Comparison of ENCODE assay signal across 15 mouse cellular contexts in the genomic region with DNA sequence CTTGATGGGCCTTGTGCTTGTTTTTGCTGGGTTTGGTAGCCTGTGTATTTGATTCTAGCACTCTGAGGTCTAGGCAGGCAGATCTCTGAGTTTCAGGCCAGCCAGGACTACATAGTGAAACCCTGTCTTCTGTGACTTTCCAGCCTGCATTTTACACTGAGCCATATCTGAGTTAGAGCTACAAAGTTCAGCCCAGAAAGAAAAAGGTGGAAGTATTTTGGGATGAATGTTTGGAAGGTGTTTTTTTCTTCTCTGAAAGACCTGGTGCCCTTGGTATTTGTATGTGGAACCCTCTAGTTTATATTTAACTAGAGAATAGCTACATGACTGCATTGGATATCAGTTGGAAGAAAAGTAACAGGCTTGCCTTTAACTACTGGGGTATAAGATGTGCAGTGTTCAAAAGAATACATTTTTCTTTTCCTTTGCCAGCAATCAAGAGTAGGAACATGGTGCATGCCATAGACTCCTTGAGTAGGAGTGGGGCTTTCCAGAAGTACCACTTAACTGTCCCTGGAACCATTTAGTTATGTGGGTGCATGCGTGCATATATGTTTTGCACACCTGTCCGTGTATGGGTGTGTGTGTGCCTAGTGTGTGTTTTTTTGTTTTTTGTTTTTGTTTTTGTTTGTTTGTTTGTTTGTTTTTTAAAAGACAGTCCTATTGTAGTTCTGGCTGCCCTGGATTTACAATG.
A peak's percentile ranks its signal among the peaks of the same experiment; 100 is the strongest.
DNase-seq lines count a peak whose midpoint lies in the region; ATAC-seq and TF ChIP-seq lines count a peak whose summit lies in the region.
"Had no signal": no experiment of that assay in that cellular context is flagged by ENCODE, and none has a peak within 500 bp of the region (broad histone marks: within the 10 kb centered on the region; RNA-seq: fewer than 3 reads in every experiment).

No protein-coding gene starts in this region.

- H3K27ac ChIP-seq in intestine, embryonic 14.5 days (ENCODE audit: low read depth): peak overlapping the region; percentile 51; the same call in 1 of the 2 replicates
- H3K27ac ChIP-seq in intestine, postnatal 0 days (ENCODE audit: low read depth, low read length): no peak overlapping the region
- 0 out of 2 replicates have a peak overlapping the region, but pooled peaks have one; percentile 18 for H3K27ac ChIP-seq in lung, embryonic 14.5 days (ENCODE audit: low read depth)
- H3K27ac ChIP-seq in intestine, embryonic 16.5 days (ENCODE audit: low read length): peak overlapping the region; percentile 58
- peak overlapping the region; percentile 79 for H3K27ac ChIP-seq in liver, postnatal 0 days (ENCODE audit: low read depth)
- H3K27ac ChIP-seq: hindbrain, embryonic 15.5 days; layer of hippocampus, adult 2 months; limb, embryonic 10.5 days; midbrain, embryonic 15.5 days had no signal

- H3K27me3 ChIP-seq in intestine, embryonic 14.5 days (replicated peaks; ENCODE audit: control insufficient read depth, insufficient read depth, low read length): no peaks in the 10 kb centered on the region
- no peaks in the 10 kb centered on the region for H3K27me3 ChIP-seq in intestine, postnatal 0 days (replicated peaks; ENCODE audit: control insufficient read depth, insufficient read depth, low read length)
- no peaks in the 10 kb centered on the region for H3K27me3 ChIP-seq in lung, embryonic 14.5 days (ENCODE audit: insufficient read depth, low read length)
- no peaks in the 10 kb centered on the region for H3K27me3 ChIP-seq in intestine, embryonic 16.5 days (replicated peaks; ENCODE audit: control insufficient read depth, insufficient read depth, low read length)
- H3K27me3 ChIP-seq in liver, postnatal 0 days (ENCODE audit: insufficient read depth, low read length): no peaks in the 10 kb centered on the region
- H3K27me3 ChIP-seq: embryonic facial prominence, embryonic 13.5 days; hindbrain, embryonic 15.5 days; midbrain, embryonic 15.5 days had no signal

- H3K9me3 ChIP-seq in intestine, embryonic 14.5 days (ENCODE audit: control insufficient read depth, low read length): no peaks in the 10 kb centered on the region
- no peaks in the 10 kb centered on the region for H3K9me3 ChIP-seq in intestine, postnatal 0 days (ENCODE audit: control insufficient read depth)
- H3K9me3 ChIP-seq in lung, embryonic 14.5 days (ENCODE audit: low read depth, low read length): no peaks in the 10 kb centered on the region
- no peaks in the 10 kb centered on the region for H3K9me3 ChIP-seq in intestine, embryonic 16.5 days (ENCODE audit: control insufficient read depth, low read length)
- no peaks in the 10 kb centered on the region for H3K9me3 ChIP-seq in liver, postnatal 0 days (ENCODE audit: low read length)
- H3K9me3 ChIP-seq: embryonic facial prominence, embryonic 13.5 days; hindbrain, embryonic 15.5 days; limb, embryonic 10.5 days; midbrain, embryonic 15.5 days had no signal

- H3K4me3 ChIP-seq in intestine, embryonic 14.5 days (ENCODE audit: low read depth, low read length): no peak overlapping the region
- H3K4me3 ChIP-seq in intestine, postnatal 0 days (ENCODE audit: low read depth, low read length): no peak overlapping the region
- no peak overlapping the region for H3K4me3 ChIP-seq in lung, embryonic 14.5 days (ENCODE audit: low read depth, low read length)
- H3K4me3 ChIP-seq in intestine, embryonic 16.5 days (ENCODE audit: low read length): no peak overlapping the region
- H3K4me3 ChIP-seq in liver, postnatal 0 days (ENCODE audit: low read depth, low read length): no peak overlapping the region
- H3K4me3 ChIP-seq: embryonic facial prominence, embryonic 13.5 days; hindbrain, embryonic 15.5 days; layer of hippocampus, adult 2 months; limb, embryonic 10.5 days; midbrain, embryonic 15.5 days had no signal

- WGBS in intestine, embryonic 14.5 days: 88% methylated on average over 2 of the region's 2 CpGs
- WGBS in intestine, postnatal 0 days: 80% methylated on average over 2 of the region's 2 CpGs
- WGBS in lung, embryonic 14.5 days: 76% methylated on average over 2 of the region's 2 CpGs
- WGBS in intestine, embryonic 16.5 days: 91% methylated on average over 2 of the region's 2 CpGs
- 86% methylated on average over 2 of the region's 2 CpGs for whole genome bisulfite sequencing in liver, postnatal 0 days (ENCODE audit: insufficient replicate concordance)

- TF ChIP-seq CTCF in intestine, postnatal 0 days (IDR thresholded peaks at IDR 0.05; ENCODE audit: low read depth): no peak
- no peak for TF ChIP-seq CTCF in lung, embryonic 14.5 days (IDR thresholded peaks at IDR 0.05; ENCODE audit: low read depth)
- TF ChIP-seq CTCF in liver, postnatal 0 days (IDR thresholded peaks at IDR 0.05; ENCODE audit: low read depth): no peak

- no peak overlapping the region for H3K9ac ChIP-seq in intestine, embryonic 14.5 days (ENCODE audit: low read length)
- no peak overlapping the region for H3K9ac ChIP-seq in intestine, postnatal 0 days (ENCODE audit: low read depth, low read length)
- H3K9ac ChIP-seq in lung, embryonic 14.5 days: no peak overlapping the region
- no peak overlapping the region for H3K9ac ChIP-seq in intestine, embryonic 16.5 days (ENCODE audit: low read depth, low read length)
- no peak overlapping the region for H3K9ac ChIP-seq in liver, postnatal 0 days (replicated peaks)
- H3K9ac ChIP-seq: embryonic facial prominence, embryonic 13.5 days; hindbrain, embryonic 15.5 days; midbrain, embryonic 15.5 days had no signal

- no peak for DNase-seq in intestine, embryonic 14.5 days (ENCODE audit: low spot score)
- DNase-seq in lung, embryonic 14.5 days: no peak
- DNase-seq in lung, postnatal 4 days: no peak
- no peak for DNase-seq in liver, postnatal 0 days
- DNase-seq in adrenal gland, postnatal 14 days: no peak
- DNase-seq: adrenal gland, adult 8-10 months; cerebellum, adult 18-20 months; heart, postnatal 14 days had no signal

- TF ChIP-seq EP300 in liver, postnatal 0 days (IDR thresholded peaks at IDR 0.05; ENCODE audit: low read depth): no peak

- peaks cover 5% of the 10 kb centered on the region for H3K4me1 ChIP-seq in intestine, embryonic 14.5 days (replicated peaks; ENCODE audit: control insufficient read depth, insufficient read depth, low read length)
- peaks cover 13% of the 10 kb centered on the region; the same call in 1 of the 2 replicates for H3K4me1 ChIP-seq in intestine, postnatal 0 days (replicated peaks; ENCODE audit: control insufficient read depth, insufficient read depth, low read length)
- peaks cover 12% of the 10 kb centered on the region for H3K4me1 ChIP-seq in lung, embryonic 14.5 days (ENCODE audit: insufficient read depth)
- peaks cover 41% of the 10 kb centered on the region for H3K4me1 ChIP-seq in intestine, embryonic 16.5 days (ENCODE audit: control insufficient read depth, insufficient read depth, low read length)
- H3K4me1 ChIP-seq in liver, postnatal 0 days (ENCODE audit: insufficient read depth): peaks cover 76% of the 10 kb centered on the region

- no peak overlapping the region for H3K4me2 ChIP-seq in intestine, embryonic 14.5 days (ENCODE audit: low read length)
- no peak overlapping the region for H3K4me2 ChIP-seq in intestine, postnatal 0 days (replicated peaks; ENCODE audit: low read depth)
- no peak overlapping the region for H3K4me2 ChIP-seq in lung, embryonic 14.5 days
- H3K4me2 ChIP-seq in intestine, embryonic 16.5 days (ENCODE audit: low read depth, low read length): no peak overlapping the region
- H3K4me2 ChIP-seq in liver, postnatal 0 days (ENCODE audit: low read depth, low read length): peak overlapping the region; percentile 26; the same call in 1 of the 2 replicates
- H3K4me2 ChIP-seq: embryonic facial prominence, embryonic 13.5 days; hindbrain, embryonic 15.5 days; midbrain, embryonic 15.5 days had no signal

- no peak for ATAC-seq in intestine, embryonic 14.5 days (replicated peaks; ENCODE audit: low FRiP score, low TSS enrichment, low read depth)
- ATAC-seq in intestine, postnatal 0 days: no peak
- ATAC-seq in lung, embryonic 14.5 days (ENCODE audit: insufficient read depth): no peak
- ATAC-seq in intestine, embryonic 16.5 days: no peak
- ATAC-seq in liver, postnatal 0 days: no peak
- ATAC-seq: midbrain, embryonic 15.5 days had no signal

- no peaks in the 10 kb centered on the region for H3K36me3 ChIP-seq in intestine, embryonic 14.5 days (ENCODE audit: control insufficient read depth, insufficient read depth, low read length)
- H3K36me3 ChIP-seq in intestine, postnatal 0 days (ENCODE audit: control insufficient read depth, insufficient read depth): no peaks in the 10 kb centered on the region
- no peaks in the 10 kb centered on the region for H3K36me3 ChIP-seq in lung, embryonic 14.5 days (ENCODE audit: insufficient read depth)
- H3K36me3 ChIP-seq in intestine, embryonic 16.5 days (ENCODE audit: control insufficient read depth, insufficient read depth, low read length): no peaks in the 10 kb centered on the region
- H3K36me3 ChIP-seq in liver, postnatal 0 days (replicated peaks; ENCODE audit: insufficient read depth, low read length): no peaks in the 10 kb centered on the region
- H3K36me3 ChIP-seq: embryonic facial prominence, embryonic 13.5 days; hindbrain, embryonic 15.5 days; limb, embryonic 10.5 days; midbrain, embryonic 15.5 days had no signal
